Mouse (Mus musculus) stomach, postnatal 0 days (tissue): ENCODE results near the gene Dkkl1. TPM values are rescaled to one million over a fixed set of nuclear protein-coding genes. Genes with fewer than 3 reads are reported as not detected.

Source experiments
- ATAC-seq: fragments of 200-750 bp; cut with Nextera tagmentation; 2 replicates; pipeline ENCODE4 v1.8.0; 2017; ENCODE audit not compliant: low FRiP score, low TSS enrichment
- DNase-seq: peaks from one replicate; pipeline ENCODE4 v3.0.0-alpha.2; 2016; ENCODE audit warnings: low spot score
- H3K27ac ChIP-seq: fragments of 300-500 bp; sonication (generic); replicated peaks from 2 replicates; pipeline ENCODE4 v1.5.1; 2014; ENCODE audit warnings: mild to moderate bottlenecking, control low read depth
- H3K27me3 ChIP-seq: fragments of 300-500 bp; sonication (generic); 2 replicates; pipeline ENCODE4 v1.6.1; 2014; ENCODE audit warnings: low read length; ENCODE audit not compliant: control insufficient read depth, insufficient read depth
- H3K36me3 ChIP-seq: fragments of 300-500 bp; sonication (generic); 2 replicates; pipeline ENCODE4 v1.6.1; 2014; ENCODE audit warnings: low read length, mixed read lengths; ENCODE audit not compliant: control insufficient read depth, insufficient read depth
- H3K4me1 ChIP-seq: fragments of 300-500 bp; sonication (generic); replicated peaks from 2 replicates; pipeline ENCODE4 v1.6.1; 2014; ENCODE audit warnings: antibody characterized with exemption; ENCODE audit not compliant: control insufficient read depth, insufficient read depth
- H3K4me2 ChIP-seq: fragments of 300-500 bp; sonication (generic); replicated peaks from 2 replicates; pipeline ENCODE4 v1.6.1; 2014; ENCODE audit warnings: low read depth, mild to moderate bottlenecking, control low read depth, moderate library complexity
- H3K4me3 ChIP-seq: fragments of 300-500 bp; sonication (generic); 2 replicates; pipeline ENCODE4 v1.5.1; 2014; ENCODE audit warnings: low read depth, low read length, control low read depth
- H3K9ac ChIP-seq: fragments of 300-500 bp; sonication (generic); 2 replicates; pipeline ENCODE4 v1.6.1; 2014; ENCODE audit warnings: mild to moderate bottlenecking, low read length, control low read depth, mixed read lengths
- H3K9me3 ChIP-seq: fragments of 300-500 bp; sonication (generic); 2 replicates; pipeline ENCODE4 v1.6.1; 2016; ENCODE audit warnings: low read length; ENCODE audit not compliant: control insufficient read depth
- CTCF ChIP-seq: IDR thresholded peaks from 2 replicates; pipeline ENCODE4 v1.5.1; 2016; ENCODE audit warnings: antibody characterized with exemption, low read depth, mild to moderate bottlenecking, moderate library complexity
- EP300 ChIP-seq: optimal IDR thresholded peaks from 2 replicates; pipeline ENCODE3; 2016; ENCODE audit warnings: antibody characterized with exemption
- WGBS: fragments of 180-500 bp; shearing (Covaris S2); extraction: QIAGEN DNeasy Blood & Tissue Kit; methylation state at CpG from one replicate; pipeline ENCODE4 v1.1.7; 2014; 5-methylcytosine and 5-hydroxymethylcytosine counted together
- polyA plus RNA-seq: library from polyadenylated mRNA; unstranded; fragments of >200 nt; fragmentation: Nextera tagmentation; extraction: Ambion mirVana; gene quantifications from 2 replicates; pipeline ENCODE4 v1.2.1, GENCODE M21; 2015

The Dkkl1 gene
- polyA plus RNA-seq, 1 experiment from 2014 or later = 48.4 TPM

- ATAC-seq (no peak), DNase-seq (peak; percentile 11)
- Histone ChIP-seq H3K4me3 (no peak overlapping the region), H3K27ac (no peak overlapping the region), H3K36me3 (no peaks in the 10 kb centered on the region; the same call in 1 of the 2 replicates), H3K9ac (no peak overlapping the region), H3K27me3 (no peaks in the 10 kb centered on the region), H3K9me3 (no peaks in the 10 kb centered on the region), H3K4me1 (peaks cover 9% of the 10 kb centered on the region; the same call in 1 of the 2 replicates), H3K4me2 (no peak overlapping the region)
- TF ChIP-seq CTCF = no peak
- TF ChIP-seq EP300 = no peak
- WGBS = 85% methylated on average over 11 of the region's 11 CpGs
Measured at GRCm38 (mm10) chr7:45231941-45232340, 20.0 kb upstream of the Dkkl1 start.

DNA sequence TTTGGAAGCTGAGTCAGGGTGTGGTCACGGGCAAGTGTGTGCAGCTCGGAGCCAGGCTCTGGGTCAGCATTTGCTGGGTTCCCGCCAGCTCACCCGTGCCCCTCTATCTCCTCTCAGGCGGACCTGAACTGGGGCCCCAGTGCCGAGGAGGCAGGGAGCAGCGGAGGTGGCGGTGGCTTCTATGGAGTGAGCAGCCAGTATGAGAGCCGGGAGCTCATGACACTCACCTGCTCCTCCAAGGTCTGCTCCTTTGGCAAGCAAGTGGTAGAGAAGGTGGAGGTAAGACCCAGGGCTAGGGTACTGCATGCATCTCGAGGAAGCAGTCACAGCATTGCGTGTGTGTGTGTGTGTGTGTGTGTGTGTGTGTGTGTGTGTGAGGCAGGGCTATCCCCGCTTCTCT lies 19.2 kb upstream of the Dkkl1 start:
- 81% methylated on average over 12 of the region's 12 CpGs for WGBS
- H3K27ac ChIP-seq = no peak overlapping the region
- H3K9me3 ChIP-seq = no peaks in the 10 kb centered on the region
- H3K9ac ChIP-seq = no peak overlapping the region
- H3K27me3 ChIP-seq = no peaks in the 10 kb centered on the region
- TF ChIP-seq CTCF (no peak), EP300 (no peak)
- ATAC-seq (no peak), DNase-seq (no peak)
- H3K4me2 ChIP-seq = no peak overlapping the region
- peaks cover 9% of the 10 kb centered on the region; the same call in 1 of the 2 replicates for H3K4me1 ChIP-seq
- no peak overlapping the region for H3K4me3 ChIP-seq
- peaks cover 3% of the 10 kb centered on the region; the same call in 1 of the 2 replicates for H3K36me3 ChIP-seq

- no peak for ATAC-seq
- Histone ChIP-seq H3K4me1 (peaks cover 7% of the 10 kb centered on the region; the same call in 1 of the 2 replicates), H3K9me3 (no peaks in the 10 kb centered on the region), H3K27ac (no peak overlapping the region), H3K36me3 (peaks cover 10% of the 10 kb centered on the region), H3K4me3 (no peak overlapping the region), H3K4me2 (no peak overlapping the region), H3K9ac (no peak overlapping the region), H3K27me3 (no peaks in the 10 kb centered on the region)
- no peak for DNase-seq
- no peak for TF ChIP-seq CTCF
- no peak for TF ChIP-seq EP300
- 88% methylated on average over 7 of the region's 7 CpGs for WGBS
Measured at GRCm38 (mm10) chr7:45229459-45230203, 17.7 kb upstream of the Dkkl1 start.

- DNase-seq = no peak
- H3K27ac ChIP-seq = no peak overlapping the region
Measured at GRCm38 (mm10) chr7:45229046-45229445, 17.1 kb upstream of the Dkkl1 start.

GRCm38 (mm10) chr7:45228548-45228947 lies 16.6 kb upstream of the Dkkl1 start:
- Histone ChIP-seq H3K27ac (no peak overlapping the region), H3K4me3 (no peak overlapping the region), H3K36me3 (peaks cover 15% of the 10 kb centered on the region), H3K9ac (no peak overlapping the region), H3K9me3 (no peaks in the 10 kb centered on the region), H3K27me3 (no peaks in the 10 kb centered on the region), H3K4me2 (no peak overlapping the region), H3K4me1 (no peaks in the 10 kb centered on the region)
- WGBS = 95% methylated on average over 18 of the region's 18 CpGs
- DNase-seq (peak; percentile 11), ATAC-seq (no peak)
- TF ChIP-seq EP300 (no peak), CTCF (no peak)

More at GRCm38 (mm10) chr7:45229046-45229445, 17.1 kb upstream of the Dkkl1 start:
- H3K27me3 ChIP-seq = no peaks in the 10 kb centered on the region
- no peak overlapping the region for H3K4me3 ChIP-seq
- peaks cover 12% of the 10 kb centered on the region for H3K36me3 ChIP-seq
- WGBS = 90% methylated on average over 8 of the region's 8 CpGs
- H3K9ac ChIP-seq = no peak overlapping the region
- no peak for ATAC-seq
- no peaks in the 10 kb centered on the region for H3K9me3 ChIP-seq
- peaks cover 1% of the 10 kb centered on the region; the same call in 1 of the 2 replicates for H3K4me1 ChIP-seq
- TF ChIP-seq EP300 (no peak), CTCF (no peak)
- no peak overlapping the region for H3K4me2 ChIP-seq

GRCm38 (mm10) chr7:45226421-45226820 lies 14.5 kb upstream of the Dkkl1 start:
- Histone ChIP-seq H3K27me3 (no peaks in the 10 kb centered on the region), H3K9ac (no peak overlapping the region), H3K9me3 (no peaks in the 10 kb centered on the region), H3K27ac (no peak overlapping the region), H3K4me1 (no peaks in the 10 kb centered on the region), H3K4me2 (no peak overlapping the region), H3K36me3 (peaks cover 16% of the 10 kb centered on the region), H3K4me3 (no peak overlapping the region)
- TF ChIP-seq CTCF = no peak
- no peak for TF ChIP-seq EP300
- WGBS = 96% methylated on average over 5 of the region's 5 CpGs
- DNase-seq = no peak
- ATAC-seq = no peak
